Mouse (Mus musculus) small intestine, adult 2 months (tissue): ENCODE data around the gene Cacng6.

Experiments
- CTCF ChIP-seq: fragments of 200-500 bp; IDR thresholded peaks from 2 replicates; pipeline ENCODE4 v1.5.1; 2012; ENCODE audit warnings: low read depth, mild to moderate bottlenecking, control low read depth, inconsistent platforms, low read length, moderate library complexity, mixed read lengths; ENCODE audit not compliant: insufficient replicate concordance, insufficient read length; ENCODE audit errors: extremely low read depth
- POLR2A ChIP-seq: fragments of 200-500 bp; IDR thresholded peaks from 2 replicates; pipeline ENCODE4 v1.6.1; 2012; ENCODE audit warnings: low read depth, mild to moderate bottlenecking, control low read depth, inconsistent platforms, low read length, moderate library complexity

- TF ChIP-seq CTCF (no peak), POLR2A (no peak)
Observed at GRCm38 (mm10) chr7:3451161-3451560, 27.2 kb downstream of the Cacng6 start.
